Mouse (Mus musculus): ENCODE measurements at regions not wholly inside any gene's neighbourhood (a gene's known extent, or its start where the extent isn't known, plus 50 kb on each side); places are given as distances from the start of the nearest gene placed in this dataset.
"Not testable (repeated sequence)": the region's sequence is repeated elsewhere in the genome, so short reads cannot be mapped to it uniquely, and the experiment has no call there.

DNA sequence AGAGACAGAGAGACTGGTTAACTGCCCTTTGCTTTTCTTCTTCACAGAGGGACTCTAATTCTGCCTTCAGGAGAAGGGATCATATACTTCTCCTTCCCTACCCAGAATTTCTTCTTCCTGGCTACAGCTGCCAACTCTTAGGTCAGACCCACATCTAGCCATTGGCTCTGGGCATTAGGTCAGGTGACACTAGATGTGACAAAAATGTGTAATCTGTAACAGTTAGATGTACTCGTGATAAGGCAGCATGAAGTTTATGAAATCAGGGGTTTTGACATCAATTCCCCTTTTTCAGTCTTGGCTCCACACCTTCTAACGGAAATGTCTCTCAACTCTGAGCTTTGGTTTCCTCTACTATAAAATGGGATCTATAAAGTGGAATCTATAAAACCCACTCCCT, 428.4 kb downstream of the Bmper start:
- DNase-seq (ENCODE audit: low spot score in 2 of 2): no peak

DNA sequence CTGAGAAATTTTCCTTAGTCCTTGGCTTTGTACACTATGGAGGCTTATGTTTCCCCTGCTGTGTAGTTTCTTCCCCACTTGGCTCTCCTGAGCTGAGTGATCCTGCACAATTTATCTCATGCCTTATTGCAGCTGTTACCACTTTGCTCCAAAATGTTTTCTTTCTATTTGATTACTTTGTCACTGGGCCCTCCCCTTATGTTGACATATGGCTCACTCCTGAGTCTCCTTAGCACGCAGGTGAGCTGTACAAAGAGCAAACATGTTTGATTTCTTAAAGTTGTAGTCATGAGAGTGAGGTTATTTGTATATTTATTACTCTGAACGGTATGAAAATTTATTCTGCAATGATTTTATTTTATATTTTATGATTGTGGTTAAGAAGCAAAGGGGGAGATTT, 430.2 kb downstream of the Bmper start:
- no peak for DNase-seq (ENCODE audit: low spot score in 2 of 2)

DNA sequence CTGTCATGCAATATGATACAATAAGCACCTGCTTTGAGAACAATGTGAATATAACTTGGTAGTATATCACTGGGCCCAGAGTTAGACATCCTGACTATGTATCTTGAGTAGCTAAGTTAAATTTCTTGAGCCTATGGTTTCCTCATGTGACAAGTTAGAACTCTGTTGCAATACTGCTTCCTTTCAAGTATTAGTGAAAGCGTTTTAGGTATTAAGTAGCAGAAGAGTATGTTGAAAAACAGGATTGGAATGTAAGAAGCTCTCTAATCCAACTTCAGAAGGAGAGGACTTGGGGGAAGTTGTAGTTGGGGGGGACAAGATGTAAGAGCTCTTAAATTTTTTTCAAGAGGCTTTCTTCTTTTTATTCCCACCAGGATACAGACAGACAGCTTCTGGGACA, 431.9 kb downstream of the Bmper start:
- no peak for DNase-seq (ENCODE audit: low spot score in 2 of 2)

DNA sequence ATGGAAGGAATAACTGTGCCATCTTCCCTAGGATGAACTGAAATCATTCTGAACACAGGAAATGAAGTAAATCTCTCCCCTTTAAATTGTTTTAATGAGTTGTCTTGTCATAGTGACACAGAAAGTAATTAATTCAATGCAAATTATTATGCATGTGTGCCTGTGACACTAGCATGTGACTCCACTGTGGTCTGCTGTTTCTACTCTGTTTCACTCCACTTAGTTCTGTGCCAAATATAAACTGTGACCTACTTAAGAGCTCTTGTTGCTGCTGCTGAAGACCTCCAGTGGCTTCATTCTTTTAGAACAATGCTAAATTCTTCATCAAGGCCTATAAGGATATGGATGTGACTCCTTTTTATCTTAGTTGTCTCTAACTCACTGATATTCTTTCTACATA, 431.8 kb upstream of the Npsr1 start:
- DNase-seq (ENCODE audit: low spot score in 2 of 2): no peak

DNA sequence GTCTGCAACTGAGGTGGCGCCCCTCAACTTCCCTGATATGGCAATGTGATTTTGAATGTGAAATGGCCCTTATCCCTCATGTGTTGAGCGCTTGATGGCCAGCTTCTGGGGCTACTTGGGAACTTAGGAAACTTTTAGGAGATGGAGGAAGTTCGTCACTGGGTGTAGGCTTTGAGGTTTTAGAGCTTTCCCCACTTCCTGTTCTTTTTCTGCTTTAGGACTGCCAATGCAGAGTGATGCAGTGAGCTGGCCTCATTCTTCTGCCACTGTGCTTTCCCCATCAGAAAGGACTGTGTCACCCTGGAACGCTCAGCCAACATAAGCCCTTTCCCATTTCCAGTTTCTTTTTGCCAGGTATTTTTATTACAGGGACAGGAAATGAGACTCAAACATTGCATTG, 428.6 kb upstream of the Npsr1 start:
- no peak for DNase-seq (ENCODE audit: low spot score in 2 of 2)

DNA sequence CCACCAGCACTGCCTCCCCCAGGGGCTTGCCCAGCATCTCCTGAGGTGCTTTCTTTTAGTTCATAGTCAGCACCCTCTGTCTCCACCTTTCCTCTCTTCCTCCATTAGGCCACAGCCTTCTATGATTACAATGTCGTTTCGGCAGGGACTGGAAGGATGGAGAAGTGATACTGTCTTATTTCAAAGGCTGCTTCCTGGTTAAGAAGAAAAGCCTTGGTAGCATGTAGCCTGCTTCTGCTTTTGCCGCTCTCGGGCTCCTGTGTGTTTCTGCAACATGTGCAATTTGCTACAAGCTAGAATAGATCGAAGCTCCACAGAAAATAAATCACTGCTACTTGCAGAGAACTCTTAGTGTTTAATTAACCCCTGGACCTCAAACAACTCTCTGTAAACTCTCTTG, 427.2 kb upstream of the Npsr1 start:
- DNase-seq (ENCODE audit: low spot score in 2 of 2): no peak

DNA sequence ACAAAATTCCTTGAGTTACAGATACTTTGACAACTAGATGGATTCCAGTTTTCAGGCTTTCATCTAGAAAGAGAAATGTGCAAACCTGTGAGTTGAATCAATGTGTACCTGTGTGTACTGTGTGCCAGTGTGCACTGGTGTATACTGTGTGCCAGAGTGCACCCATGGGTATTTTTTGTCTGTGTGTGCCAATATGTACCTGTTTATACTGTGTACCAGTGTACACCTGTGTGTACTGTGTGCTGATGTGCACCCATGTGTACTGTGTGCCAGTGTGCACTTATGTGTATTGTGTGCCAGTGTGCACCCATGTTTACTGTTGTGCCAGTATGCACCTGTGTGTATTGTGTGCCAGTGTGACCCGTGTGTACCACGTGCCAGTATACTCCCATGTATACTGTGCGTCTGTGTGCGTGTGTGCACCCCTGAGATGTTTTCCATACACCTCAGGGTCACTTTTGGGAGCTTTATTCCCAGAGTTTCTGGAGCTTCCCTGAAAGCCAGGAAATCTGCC, 424.4 kb upstream of the Npsr1 start:
- DNase-seq (ENCODE audit: low spot score in 2 of 2): no peak

DNA sequence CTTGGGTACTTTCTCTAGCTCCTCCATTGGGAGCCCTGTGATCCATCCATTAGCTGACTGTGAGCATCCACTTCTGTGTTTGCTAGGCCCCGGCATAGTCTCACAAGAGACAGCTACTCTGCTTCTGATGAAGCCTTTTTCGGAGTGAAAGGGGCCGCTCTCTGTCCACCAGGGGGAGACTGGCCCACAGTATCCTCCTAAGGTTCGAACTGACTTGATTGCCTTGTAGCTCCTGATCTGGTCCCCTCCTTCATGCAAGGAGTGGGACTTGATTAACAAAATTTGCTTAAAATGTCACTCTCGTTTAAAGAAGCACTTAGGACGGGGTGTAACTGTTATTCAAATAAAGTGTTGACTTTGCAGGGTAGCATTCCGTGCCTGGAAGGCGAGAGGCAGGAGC, 423.0 kb upstream of the Npsr1 start:
- DNase-seq (ENCODE audit: low spot score in 2 of 2): peak; percentile 26 to 36

DNA sequence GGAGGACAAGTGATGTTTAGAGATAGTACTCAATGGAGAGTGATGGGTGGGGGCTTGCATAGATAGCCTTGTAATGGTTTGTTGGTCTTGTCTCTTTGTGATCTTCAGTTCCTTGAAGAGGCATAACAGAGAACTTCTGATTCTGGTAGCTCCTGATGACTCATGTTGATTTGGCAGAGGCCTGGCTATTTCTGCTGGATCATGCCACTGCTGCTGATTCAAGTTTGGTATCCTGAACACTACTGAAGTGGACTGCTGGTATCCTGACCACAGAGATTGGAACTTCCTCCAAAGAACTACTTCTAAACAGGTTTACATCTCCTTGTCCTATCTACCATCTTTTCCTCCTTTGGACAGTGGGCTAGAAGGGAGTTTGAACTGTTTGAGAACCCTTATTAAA, 408.3 kb upstream of the Npsr1 start:
- DNase-seq (ENCODE audit: low spot score in 2 of 2): no peak

DNA sequence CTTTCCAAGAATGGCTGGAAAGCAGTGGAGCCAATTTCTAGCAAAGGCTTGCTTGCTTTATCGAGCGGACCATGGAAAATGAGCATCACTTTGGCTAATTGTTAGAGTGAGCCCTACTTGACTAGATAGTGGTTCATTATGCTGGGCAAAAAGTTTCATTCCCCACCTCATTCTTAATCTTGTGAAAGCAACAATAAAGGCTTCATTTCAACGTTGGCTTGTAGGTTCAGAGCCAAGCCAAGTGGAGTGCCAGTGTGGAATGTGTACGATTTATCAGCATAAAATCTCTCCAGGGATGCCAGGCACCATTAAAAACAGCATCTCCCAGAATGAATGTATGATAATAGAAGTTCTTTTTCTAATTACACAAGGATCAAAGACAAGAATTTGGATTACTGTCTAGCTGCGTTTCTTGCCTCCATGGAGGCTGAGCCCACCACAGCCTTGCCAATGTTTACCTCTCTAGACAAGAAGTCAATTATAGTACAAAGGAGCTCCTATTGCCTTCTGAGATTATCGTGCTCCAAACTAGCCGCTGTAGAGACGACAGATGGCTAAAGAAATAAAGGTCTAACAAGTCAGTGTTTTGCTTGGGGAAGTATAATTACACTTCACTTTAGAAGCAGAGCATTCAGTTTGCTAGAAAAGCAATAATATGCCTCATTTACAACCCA, 404.9 kb upstream of the Npsr1 start:
- no peak for DNase-seq (ENCODE audit: low spot score in 2 of 2)

DNA sequence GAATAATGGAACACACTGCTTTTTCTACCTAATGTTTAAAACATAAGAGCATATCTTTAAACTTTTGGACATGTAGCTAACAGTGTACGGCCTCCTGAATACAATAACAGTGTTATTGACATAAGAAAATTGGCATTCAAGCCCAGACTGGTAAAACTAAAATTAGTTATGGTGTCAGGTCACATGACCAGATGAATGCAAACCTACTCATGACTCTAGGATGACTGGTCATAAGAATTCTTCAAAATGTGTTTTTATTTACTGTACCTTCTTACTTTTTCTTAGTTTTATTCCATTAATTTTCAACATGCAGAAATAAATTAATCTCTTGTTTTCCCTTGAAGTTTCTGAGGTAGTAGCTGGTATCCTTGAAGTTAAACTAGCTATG, 404.4 kb upstream of the Npsr1 start:
- DNase-seq (ENCODE audit: low spot score in 2 of 2): no peak

DNA sequence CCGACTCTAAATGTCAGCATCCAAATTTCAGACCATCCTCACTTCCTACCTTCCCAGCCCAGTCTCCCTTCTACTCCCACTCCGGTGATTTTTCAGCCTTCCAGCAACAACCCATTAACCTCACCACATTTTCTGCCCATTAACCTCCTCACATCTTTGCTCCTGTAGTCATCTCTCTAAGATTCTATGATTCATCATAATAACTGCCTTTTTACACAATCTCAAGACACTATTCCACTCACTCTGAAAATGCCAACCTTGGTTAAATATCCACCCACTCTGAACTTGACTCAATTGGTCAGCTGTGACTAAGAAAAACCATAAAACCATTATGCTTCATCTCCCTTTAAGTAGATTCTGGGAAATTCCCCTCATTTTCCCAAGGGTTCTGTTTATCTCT, 403.3 kb upstream of the Npsr1 start:
- DNase-seq (ENCODE audit: low spot score in 2 of 2): no peak

DNA sequence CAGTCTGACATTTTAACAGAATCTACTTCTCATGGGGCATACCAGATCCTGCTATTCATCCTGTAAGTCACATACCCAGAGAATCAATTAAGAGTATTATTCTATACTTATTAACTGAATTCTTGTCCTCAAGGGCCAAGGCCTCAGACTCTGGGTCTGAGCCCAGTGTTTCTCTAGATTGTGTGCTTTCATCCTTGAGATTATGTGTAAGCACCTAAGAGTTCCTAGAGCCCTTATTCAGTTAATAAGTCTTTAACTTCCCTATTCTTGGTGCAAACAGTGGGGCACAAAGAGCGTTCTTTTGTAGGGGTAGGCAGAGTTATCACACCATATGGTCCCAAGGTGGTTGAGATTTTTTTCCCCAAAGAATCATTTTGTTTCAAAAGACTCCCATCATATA, 397.2 kb upstream of the Npsr1 start:
- no peak for DNase-seq (ENCODE audit: low spot score in 2 of 2)

DNA sequence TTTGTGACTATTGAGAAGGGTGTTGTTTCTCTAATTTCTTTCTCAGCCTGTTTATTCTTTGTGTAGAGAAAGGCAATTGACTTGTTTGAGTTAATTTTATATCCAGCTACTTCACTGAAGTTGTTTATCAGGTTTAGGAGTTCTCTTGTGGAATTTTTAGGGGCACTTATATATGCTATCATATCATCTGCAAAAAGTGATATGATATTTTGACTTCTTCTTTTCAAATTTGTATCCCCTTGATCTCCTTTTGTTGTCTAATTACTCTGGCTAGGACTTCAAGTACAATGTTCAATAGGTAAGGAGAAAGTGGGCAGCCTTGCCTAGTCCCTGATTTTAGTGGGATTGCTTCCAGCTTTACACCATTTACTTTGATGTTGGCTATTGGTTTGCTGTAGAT, 380.2 kb upstream of the Npsr1 start:
- DNase-seq (ENCODE audit: low spot score in 2 of 2): not testable (repeated sequence)

DNA sequence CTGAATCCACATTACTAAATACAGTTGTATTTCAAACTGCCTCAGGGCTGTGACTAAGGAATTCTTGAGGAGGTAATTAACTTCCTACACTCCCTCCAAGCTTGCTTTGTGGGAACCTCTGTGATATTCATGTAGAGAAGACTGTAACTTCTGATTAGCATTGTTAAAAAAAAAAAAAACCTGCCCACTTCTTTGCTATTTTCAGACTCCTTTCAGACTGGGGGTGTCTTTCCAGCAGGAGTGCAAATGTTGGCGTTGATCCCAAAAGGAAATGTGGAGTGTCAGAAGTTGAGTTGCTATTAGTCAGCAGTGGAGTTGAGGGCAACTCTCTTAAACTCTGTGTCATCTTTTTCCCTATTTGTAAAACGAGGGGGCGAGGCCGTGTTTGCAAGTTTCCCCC, 369.0 kb upstream of the Npsr1 start:
- DNase-seq (ENCODE audit: low spot score in 2 of 2): no peak

DNA sequence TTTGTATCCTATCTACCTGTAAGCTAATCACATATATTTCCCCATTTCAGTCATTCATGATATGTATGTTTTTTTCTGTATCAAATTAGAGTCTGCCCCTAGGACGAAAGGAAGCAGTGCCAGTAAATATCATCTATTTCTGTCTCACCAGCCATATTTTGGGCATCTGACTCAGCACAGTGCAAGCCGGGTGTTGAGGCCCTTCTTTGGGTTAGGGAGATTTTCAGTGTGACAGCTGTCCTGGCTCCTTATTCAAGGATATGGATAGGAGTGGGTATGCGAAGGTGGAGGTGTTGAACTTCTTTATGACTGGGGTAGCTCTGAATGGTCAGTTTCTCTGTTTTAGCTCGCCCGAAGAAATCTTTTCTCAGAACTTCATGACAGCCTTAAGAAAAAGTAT, 345.3 kb upstream of the Npsr1 start:
- no peak for DNase-seq (ENCODE audit: low spot score in 2 of 2)

DNA sequence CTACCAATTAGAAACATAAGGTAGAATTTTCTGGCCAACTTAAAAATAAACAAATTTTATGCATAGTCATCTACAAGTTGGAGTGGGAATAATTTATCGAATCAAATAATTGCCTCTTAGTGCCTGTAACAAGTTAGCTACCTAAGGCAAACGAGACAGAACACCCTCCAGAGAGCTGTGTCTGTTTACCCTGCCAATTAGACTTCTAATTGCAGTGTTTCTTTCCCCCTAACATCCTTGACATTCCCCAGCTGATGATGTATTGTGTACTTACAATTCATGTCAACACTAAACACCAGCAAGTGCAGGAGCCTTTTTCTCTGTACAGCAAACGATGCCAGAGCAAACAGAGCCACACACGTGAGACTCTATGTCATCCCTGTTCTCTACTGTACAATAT, 311.1 kb upstream of the Npsr1 start:
- DNase-seq (ENCODE audit: low spot score in 2 of 2): no peak
